ENCODE assay signal across 17 mouse cellular contexts in the genomic region with DNA sequence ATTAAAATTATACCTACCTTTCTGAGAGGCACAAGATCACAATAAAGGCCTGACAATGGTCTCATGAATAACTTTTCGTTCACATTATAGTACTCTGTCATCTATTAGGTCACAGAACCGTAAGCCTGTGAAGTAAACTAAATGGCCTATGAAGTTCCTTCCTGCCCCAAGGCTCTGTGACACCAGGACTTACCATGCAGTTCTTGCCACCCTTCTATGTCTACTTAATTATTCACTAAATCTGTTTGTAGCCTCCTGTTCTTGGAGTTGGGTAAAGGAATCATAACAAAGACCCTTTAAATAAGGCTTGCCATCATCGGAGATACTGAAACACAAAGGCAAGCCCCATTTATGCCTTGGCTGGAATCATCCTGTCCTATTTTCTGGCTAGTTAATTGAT.
A peak's percentile ranks its signal among the peaks of the same experiment; 100 is the strongest.
DNase-seq lines count a peak whose midpoint lies in the region; ATAC-seq and TF ChIP-seq lines count a peak whose summit lies in the region.
"Had no signal": no experiment of that assay in that cellular context is flagged by ENCODE, and none has a peak within 500 bp of the region (broad histone marks: within the 10 kb centered on the region; RNA-seq: fewer than 3 reads in every experiment).

No protein-coding gene starts in this region.

- no peak for DNase-seq in kidney, adult 8-10 months
- DNase-seq in cerebellum, adult 2 months: no peak
- DNase-seq in adrenal gland, adult (ENCODE audit: inconsistent age in 2 of 2, low spot score in 1 of 2): no peak
- DNase-seq in right cerebral cortex, adult 18-20 months: no peak
- DNase-seq: adrenal gland, postnatal 25 days; cerebellum, adult 9-10 months; kidney, adult 11 months; right cerebral cortex, postnatal 14 days had no signal

- H3K27ac ChIP-seq in kidney, embryonic 16.5 days (ENCODE audit: low read length): peak overlapping the region; percentile 39
- H3K27ac ChIP-seq in forebrain, embryonic 13.5 days: peak overlapping the region; percentile 89
- peak overlapping the region; percentile 54 for H3K27ac ChIP-seq in hindbrain, embryonic 15.5 days (replicated peaks)
- H3K27ac ChIP-seq in neural tube, embryonic 13.5 days (replicated peaks): peak overlapping the region; percentile 83
- H3K27ac ChIP-seq in cerebellum, adult 2 months (ENCODE audit: insufficient read depth, low read length): no peak overlapping the region
- H3K27ac ChIP-seq: heart, embryonic 15.5 days; liver, embryonic 12.5 days; lung, embryonic 15.5 days; stomach, embryonic 15.5 days had no signal

- ATAC-seq in kidney, embryonic 16.5 days (ENCODE audit: low FRiP score, low TSS enrichment): peak; percentile 54
- ATAC-seq in forebrain, embryonic 13.5 days: peak; percentile 53
- no peak for ATAC-seq in hindbrain, embryonic 15.5 days (ENCODE audit: low FRiP score, low read depth)
- 0 out of 2 replicates have a peak, but pooled peaks have one; percentile 19 for ATAC-seq in neural tube, embryonic 13.5 days (ENCODE audit: low read depth)
- ATAC-seq: activated CD4-positive, CD25-positive, alpha-beta regulatory T cell, adult 4 months; liver, embryonic 12.5 days had no signal

- H3K36me3 ChIP-seq in kidney, embryonic 16.5 days (ENCODE audit: insufficient read depth, low read length): no peaks in the 10 kb centered on the region
- no peaks in the 10 kb centered on the region for H3K36me3 ChIP-seq in forebrain, embryonic 13.5 days (ENCODE audit: poor library complexity, severe bottlenecking)
- H3K36me3 ChIP-seq in hindbrain, embryonic 15.5 days: no peaks in the 10 kb centered on the region
- H3K36me3 ChIP-seq in neural tube, embryonic 13.5 days: no peaks in the 10 kb centered on the region
- H3K36me3 ChIP-seq: heart, embryonic 15.5 days; liver, embryonic 12.5 days; lung, embryonic 15.5 days; stomach, embryonic 15.5 days had no signal

- TF ChIP-seq CTCF in cerebellum, adult 2 months (IDR thresholded peaks at IDR 0.05; ENCODE audit: borderline replicate concordance, insufficient read depth, low read depth, low read length): no peak

- H3K4me2 ChIP-seq in kidney, embryonic 16.5 days (replicated peaks; ENCODE audit: low read depth, low read length): no peak overlapping the region
- peak overlapping the region; percentile 4; the same call in 1 of the 2 replicates for H3K4me2 ChIP-seq in forebrain, embryonic 13.5 days
- H3K4me2 ChIP-seq in hindbrain, embryonic 15.5 days: no peak overlapping the region
- no peak overlapping the region for H3K4me2 ChIP-seq in neural tube, embryonic 13.5 days
- H3K4me2 ChIP-seq: heart, embryonic 15.5 days; liver, embryonic 12.5 days; lung, embryonic 15.5 days; stomach, embryonic 15.5 days had no signal

- H3K9me3 ChIP-seq in kidney, embryonic 16.5 days (ENCODE audit: low read length): no peaks in the 10 kb centered on the region
- no peaks in the 10 kb centered on the region for H3K9me3 ChIP-seq in forebrain, embryonic 13.5 days (replicated peaks)
- no peaks in the 10 kb centered on the region for H3K9me3 ChIP-seq in hindbrain, embryonic 15.5 days
- no peaks in the 10 kb centered on the region for H3K9me3 ChIP-seq in neural tube, embryonic 13.5 days
- H3K9me3 ChIP-seq: heart, embryonic 15.5 days; liver, embryonic 12.5 days; lung, embryonic 15.5 days; stomach, embryonic 15.5 days had no signal

- H3K27me3 ChIP-seq in kidney, embryonic 16.5 days (ENCODE audit: insufficient read depth, low read length): no peaks in the 10 kb centered on the region
- H3K27me3 ChIP-seq in forebrain, embryonic 13.5 days: no peaks in the 10 kb centered on the region
- H3K27me3 ChIP-seq in hindbrain, embryonic 15.5 days: no peaks in the 10 kb centered on the region
- no peaks in the 10 kb centered on the region for H3K27me3 ChIP-seq in neural tube, embryonic 13.5 days
- no peaks in the 10 kb centered on the region for H3K27me3 ChIP-seq in cerebellum, adult 2 months (ENCODE audit: control insufficient read depth, insufficient read depth, low read length)
- H3K27me3 ChIP-seq: heart, embryonic 15.5 days; liver, embryonic 12.5 days; lung, embryonic 15.5 days; stomach, embryonic 15.5 days had no signal

- no peak overlapping the region for H3K9ac ChIP-seq in kidney, embryonic 16.5 days (replicated peaks; ENCODE audit: low read length)
- no peak overlapping the region for H3K9ac ChIP-seq in forebrain, embryonic 13.5 days
- H3K9ac ChIP-seq in hindbrain, embryonic 15.5 days: no peak overlapping the region
- no peak overlapping the region for H3K9ac ChIP-seq in neural tube, embryonic 13.5 days
- H3K9ac ChIP-seq: heart, embryonic 15.5 days; liver, embryonic 12.5 days; lung, embryonic 15.5 days; stomach, embryonic 15.5 days had no signal

- 47% methylated on average over 3 of the region's 3 CpGs for WGBS in kidney, embryonic 16.5 days
- WGBS in forebrain, embryonic 13.5 days: 31% methylated on average over 3 of the region's 3 CpGs
- WGBS in hindbrain, embryonic 15.5 days: 49% methylated on average over 3 of the region's 3 CpGs
- 42% methylated on average over 3 of the region's 3 CpGs for WGBS in neural tube, embryonic 13.5 days
- 71% methylated on average over 3 of the region's 3 CpGs for WGBS in cerebellum, adult 2 months

- no peak overlapping the region for H3K4me3 ChIP-seq in kidney, embryonic 16.5 days (ENCODE audit: low read length)
- no peak overlapping the region for H3K4me3 ChIP-seq in forebrain, embryonic 13.5 days
- no peak overlapping the region for H3K4me3 ChIP-seq in hindbrain, embryonic 15.5 days
- no peak overlapping the region for H3K4me3 ChIP-seq in neural tube, embryonic 13.5 days
- H3K4me3 ChIP-seq in cerebellum, adult 2 months (replicated peaks; ENCODE audit: insufficient read depth, low read depth, low read length): no peak overlapping the region
- H3K4me3 ChIP-seq: heart, embryonic 15.5 days; liver, embryonic 12.5 days; lung, embryonic 15.5 days; stomach, embryonic 15.5 days had no signal

- TF ChIP-seq POLR2A in cerebellum, adult 2 months (IDR thresholded peaks at IDR 0.05; ENCODE audit: borderline replicate concordance, insufficient read depth, low read length): no peak

- H3K4me1 ChIP-seq in kidney, embryonic 16.5 days (ENCODE audit: insufficient read depth, low read length): peaks cover 6% of the 10 kb centered on the region; the same call in 1 of the 2 replicates
- H3K4me1 ChIP-seq in forebrain, embryonic 13.5 days: peaks cover 40% of the 10 kb centered on the region
- H3K4me1 ChIP-seq in hindbrain, embryonic 15.5 days (replicated peaks): peaks cover 11% of the 10 kb centered on the region
- peaks cover 35% of the 10 kb centered on the region for H3K4me1 ChIP-seq in neural tube, embryonic 13.5 days (replicated peaks)
- no peaks in the 10 kb centered on the region for H3K4me1 ChIP-seq in cerebellum, adult 2 months (ENCODE audit: control insufficient read depth, insufficient read depth, low read length)
- H3K4me1 ChIP-seq: heart, embryonic 15.5 days; liver, embryonic 12.5 days; lung, embryonic 15.5 days; stomach, embryonic 15.5 days had no signal
